In the genomic region with DNA sequence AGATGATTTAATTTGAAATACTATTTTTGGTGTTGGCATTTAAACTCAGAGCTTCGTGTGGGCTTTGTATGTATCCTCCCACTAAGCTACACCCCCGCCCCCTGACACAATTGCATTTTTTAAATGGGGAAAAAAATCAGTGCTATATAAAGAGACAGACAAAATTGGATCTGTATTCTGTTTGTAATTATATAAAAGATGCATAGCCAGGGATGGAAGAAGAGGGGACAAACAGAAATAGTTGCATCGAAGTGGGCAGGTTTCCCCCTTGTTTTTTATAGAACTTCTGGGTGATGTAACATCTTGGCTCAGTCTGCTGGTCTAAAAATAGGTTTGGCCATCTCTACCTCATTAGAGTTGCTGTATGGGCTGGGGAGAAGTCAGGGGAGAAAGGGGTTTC, we compare ENCODE assay signal across 32 mouse cellular contexts.
DNase-seq lines count a peak whose midpoint lies in the region; ATAC-seq and TF ChIP-seq lines count a peak whose summit lies in the region.
"Had no signal": no experiment of that assay in that cellular context is flagged by ENCODE, and none has a peak within 500 bp of the region (broad histone marks: within the 10 kb centered on the region; RNA-seq: fewer than 3 reads in every experiment).

No protein-coding gene starts in this region.

- H3K27me3 ChIP-seq in heart, postnatal 0 days (ENCODE audit: control insufficient read depth, insufficient read depth, low read length) = no peaks in the 10 kb centered on the region
- H3K27me3 ChIP-seq in hindbrain, embryonic 11.5 days (ENCODE audit: control insufficient read depth, insufficient read depth, low read length) = no peaks in the 10 kb centered on the region
- H3K27me3 ChIP-seq: embryonic facial prominence, embryonic 13.5 days; kidney, embryonic 15.5 days; limb, embryonic 13.5 days; lung, embryonic 15.5 days; midbrain, embryonic 12.5 days; neural tube, embryonic 12.5 days had no signal

- 30% methylated on average over 3 of the region's 3 CpGs for WGBS in heart, postnatal 0 days
- WGBS in hindbrain, embryonic 11.5 days = 96% methylated on average over 3 of the region's 3 CpGs

- no peak overlapping the region for H3K27ac ChIP-seq in heart, postnatal 0 days (ENCODE audit: low read depth)
- H3K27ac ChIP-seq in hindbrain, embryonic 11.5 days (ENCODE audit: low read depth, low read length) = no peak overlapping the region
- H3K27ac ChIP-seq: embryonic facial prominence, embryonic 13.5 days; hindbrain, embryonic 10.5 days; kidney, embryonic 15.5 days; limb, embryonic 13.5 days; lung, embryonic 15.5 days; midbrain, embryonic 12.5 days; neural tube, embryonic 12.5 days had no signal

- no peak overlapping the region for H3K4me3 ChIP-seq in heart, postnatal 0 days (ENCODE audit: low read depth, low read length)
- no peak overlapping the region for H3K4me3 ChIP-seq in hindbrain, embryonic 11.5 days (ENCODE audit: low read depth, low read length)
- H3K4me3 ChIP-seq: embryonic facial prominence, embryonic 13.5 days; erythroblast, embryonic 14.5 days; hindbrain, embryonic 10.5 days; kidney, embryonic 15.5 days; limb, embryonic 13.5 days; lung, embryonic 15.5 days; megakaryocyte, embryonic 14.5 days; midbrain, embryonic 12.5 days; myocyte; neural tube, embryonic 12.5 days had no signal

- H3K9ac ChIP-seq in heart, postnatal 0 days (replicated peaks; ENCODE audit: low read depth, low read length) = no peak overlapping the region
- H3K9ac ChIP-seq in hindbrain, embryonic 11.5 days (ENCODE audit: low read depth, low read length) = no peak overlapping the region
- H3K9ac ChIP-seq: embryonic facial prominence, embryonic 13.5 days; kidney, embryonic 15.5 days; limb, embryonic 13.5 days; lung, embryonic 15.5 days; midbrain, embryonic 12.5 days; neural tube, embryonic 12.5 days had no signal

- no peak for TF ChIP-seq EP300 in heart, postnatal 0 days (IDR thresholded peaks at IDR 0.05; ENCODE audit: low read depth)

- ATAC-seq in heart, postnatal 0 days (ENCODE audit: insufficient read depth, low read depth) = no peak
- no peak for ATAC-seq in hindbrain, embryonic 11.5 days (ENCODE audit: low FRiP score)
- ATAC-seq: forebrain, embryonic 16.5 days; hindbrain, embryonic 16.5 days; Patski had no signal

- H3K4me2 ChIP-seq in heart, postnatal 0 days (ENCODE audit: low read depth, low read length) = no peak overlapping the region
- no peak overlapping the region for H3K4me2 ChIP-seq in hindbrain, embryonic 11.5 days (replicated peaks; ENCODE audit: low read depth, low read length)
- H3K4me2 ChIP-seq: embryonic facial prominence, embryonic 13.5 days; kidney, embryonic 15.5 days; limb, embryonic 13.5 days; liver, embryonic 11.5 days; lung, embryonic 15.5 days; midbrain, embryonic 12.5 days; neural tube, embryonic 12.5 days had no signal

- H3K36me3 ChIP-seq in heart, postnatal 0 days (replicated peaks; ENCODE audit: control insufficient read depth, insufficient read depth, low read length) = no peaks in the 10 kb centered on the region
- no peaks in the 10 kb centered on the region for H3K36me3 ChIP-seq in hindbrain, embryonic 11.5 days (ENCODE audit: control insufficient read depth, insufficient read depth, low read length)
- H3K36me3 ChIP-seq: hindbrain, embryonic 10.5 days; lung, embryonic 15.5 days; midbrain, embryonic 12.5 days; neural tube, embryonic 12.5 days had no signal

- peak; percentile 15 to 31 for DNase-seq in frontal cortex, adult 2 months (ENCODE audit: extremely low spot score in 1 of 2, low spot score in 1 of 2)
- DNase-seq in frontal cortex, postnatal 14 days (ENCODE audit: low spot score in 2 of 2) = no peak
- DNase-seq in heart, postnatal 0 days (ENCODE audit: low spot score) = peak; percentile 13
- no peak for DNase-seq in heart, postnatal 36 days
- peak; percentile 6 for DNase-seq in right cerebral cortex, adult 18-20 months
- no peak for DNase-seq in right cerebral cortex, postnatal 14 days
- no peak for DNase-seq in hindbrain, embryonic 11.5 days (ENCODE audit: low spot score)
- DNase-seq: adrenal gland, postnatal 10 days; cerebellum, adult 11 months; cerebellum, adult 9-11 months; embryo, embryonic 11 days; gastrocnemius, postnatal 25 days; kidney, adult 18-20 months; kidney, postnatal 25 days; lung, postnatal 36 days; spleen, adult 18-20 months; thymus, adult 18-20 months; thymus, postnatal 25 days had no signal

- no peak for TF ChIP-seq CTCF in heart, postnatal 0 days (IDR thresholded peaks at IDR 0.05; ENCODE audit: low read depth)

- H3K9me3 ChIP-seq in heart, postnatal 0 days (replicated peaks; ENCODE audit: control insufficient read depth, low read length) = no peaks in the 10 kb centered on the region; the same call in 1 of the 2 replicates
- H3K9me3 ChIP-seq in hindbrain, embryonic 11.5 days (ENCODE audit: control insufficient read depth, low read length) = no peaks in the 10 kb centered on the region
- H3K9me3 ChIP-seq: lung, embryonic 15.5 days had no signal

- intact Hi-C loops in heart, postnatal 36 days (cut with DNase I) = no loop called here

- no peaks in the 10 kb centered on the region for H3K4me1 ChIP-seq in heart, postnatal 0 days (ENCODE audit: control insufficient read depth, insufficient read depth)
- no peaks in the 10 kb centered on the region for H3K4me1 ChIP-seq in hindbrain, embryonic 11.5 days (replicated peaks; ENCODE audit: control insufficient read depth, insufficient read depth, low read length)
- H3K4me1 ChIP-seq: lung, embryonic 15.5 days; midbrain, embryonic 12.5 days; neural tube, embryonic 12.5 days had no signal

Comparison
In these comparisons a context has a peak if more than half of its experiments do, and no peak if none do; other contexts are left out.
1. DNase-seq: peak in frontal cortex, adult 2 months (2 of 2), heart, postnatal 0 days (single experiment) and right cerebral cortex, adult 18-20 months (single experiment); none in frontal cortex, postnatal 14 days (0 of 2), heart, postnatal 36 days (0 of 2), right cerebral cortex, postnatal 14 days (single experiment) and hindbrain, embryonic 11.5 days (single experiment).